Mouse (Mus musculus) CH12.LX (cell line): Measurements from ENCODE around the gene Myrf. TPM values are rescaled to one million over a fixed set of nuclear protein-coding genes. Genes with fewer than 3 reads are reported as not detected.

Experiments used
- DNase-seq: peaks from one replicate; pipeline ENCODE4 v3.0.0-alpha.2; 2013; ENCODE audit errors: extremely low read depth
- H3K27ac ChIP-seq: 2 replicates; pipeline ENCODE4 v1.5.1; 2012; ENCODE audit warnings: low read depth, mild to moderate bottlenecking, control low read depth, moderate library complexity; ENCODE audit not compliant: insufficient read depth
- H3K27me3 ChIP-seq: replicated peaks from 2 replicates; pipeline ENCODE3; 2012; ENCODE audit warnings: inconsistent platforms
- H3K36me3 ChIP-seq, 2 experiments: replicated peaks in 1 of 2; 2 replicates each; pipeline versions ENCODE3 to v1.6.1; 2012; ENCODE audit warnings: inconsistent platforms in 1 of 2, low read length in 1 of 2, mild to moderate bottlenecking in 1 of 2, mixed read lengths in 1 of 2, moderate library complexity in 1 of 2; ENCODE audit not compliant: control insufficient read depth in 1 of 2, insufficient read depth in 1 of 2
- H3K4me1 ChIP-seq, 2 experiments: 2 replicates each; pipeline ENCODE4 v1.6.1; 2012; ENCODE audit warnings: inconsistent platforms in 1 of 2, moderate library complexity in 1 of 2; ENCODE audit not compliant: insufficient read depth in 2 of 2, control insufficient read depth in 1 of 2
- H3K4me2 ChIP-seq: 2 replicates; pipeline ENCODE4 v1.6.1; 2012; ENCODE audit warnings: low read depth, mild to moderate bottlenecking, control low read depth; ENCODE audit not compliant: poor library complexity, insufficient read depth, severe bottlenecking
- H3K4me3 ChIP-seq, 3 experiments: fragments of 150-350 bp in 1 of 3; sonication (generic) in 1 of 3; replicated peaks in 1 of 3; 2 replicates each; pipeline versions ENCODE3 to v1.5.1; 2011 to 2012; ENCODE audit warnings: low read depth in 2 of 3, low read length in 2 of 3, mild to moderate bottlenecking in 2 of 3, moderate library complexity in 2 of 3, control low read depth in 1 of 3, improper control_type of control experiment in 1 of 3, inconsistent platforms in 1 of 3, mixed read lengths in 1 of 3; ENCODE audit not compliant: poor library complexity in 1 of 3
- H3K79me2 ChIP-seq: replicated peaks from 2 replicates; pipeline ENCODE4 v1.6.1; 2012; ENCODE audit warnings: mild to moderate bottlenecking, moderate library complexity; ENCODE audit not compliant: control insufficient read depth, poor library complexity, insufficient read depth, severe bottlenecking; ENCODE audit errors: extremely low read depth
- H3K9ac ChIP-seq: 2 replicates; pipeline ENCODE4 v1.6.1; 2012; ENCODE audit warnings: low read depth, mild to moderate bottlenecking, control low read depth, moderate library complexity; ENCODE audit not compliant: insufficient read depth
- H3K9me3 ChIP-seq: replicated peaks from 2 replicates; pipeline ENCODE3; 2012; ENCODE audit warnings: low read length, inconsistent platforms, mixed read lengths
- BHLHE40 ChIP-seq: IDR thresholded peaks from 2 replicates; pipeline ENCODE4 v1.6.1; 2011; ENCODE audit warnings: mild to moderate bottlenecking, low read depth, low read length, improper control_type of control experiment
- E2F4 ChIP-seq: IDR thresholded peaks from 2 replicates; pipeline ENCODE4 v1.6.1; 2011; ENCODE audit warnings: low read depth, low read length, improper control_type of control experiment; ENCODE audit not compliant: insufficient replicate concordance
- IRF4 ChIP-seq: IDR thresholded peaks from 2 replicates; pipeline ENCODE4 v1.6.1; 2014; ENCODE audit warnings: low read depth, mild to moderate bottlenecking, inconsistent platforms, low read length, improper control_type of control experiment
- JUN ChIP-seq: IDR thresholded peaks from 2 replicates; pipeline ENCODE4 v1.6.1; 2011; ENCODE audit warnings: low read depth, mild to moderate bottlenecking, low read length, improper control_type of control experiment, moderate library complexity; ENCODE audit not compliant: insufficient read depth
- JUND ChIP-seq: conservative IDR thresholded peaks from 2 replicates; pipeline ENCODE4 v1.6.1; 2011; ENCODE audit warnings: low read depth, low read length, improper control_type of control experiment
- KAT2A ChIP-seq: IDR thresholded peaks from 2 replicates; pipeline ENCODE4 v1.6.1; 2012; ENCODE audit warnings: low read length, improper control_type of control experiment, inconsistent platforms; ENCODE audit not compliant: insufficient replicate concordance
- MAFK ChIP-seq: IDR thresholded peaks from 2 replicates; pipeline ENCODE4 v1.6.1; 2011; ENCODE audit warnings: low read length, improper control_type of control experiment; ENCODE audit not compliant: insufficient replicate concordance
- MAX ChIP-seq: IDR thresholded peaks from 2 replicates; pipeline ENCODE4 v1.6.1; 2011; ENCODE audit warnings: low read length, improper control_type of control experiment
- MEF2A ChIP-seq: IDR thresholded peaks from 2 replicates; pipeline ENCODE4 v1.6.1; 2014; ENCODE audit warnings: low read depth, mild to moderate bottlenecking, inconsistent platforms, low read length, improper control_type of control experiment, borderline replicate concordance
- MXI1 ChIP-seq: IDR thresholded peaks from 2 replicates; pipeline ENCODE4 v1.6.1; 2011; ENCODE audit warnings: mild to moderate bottlenecking, low read depth, low read length, improper control_type of control experiment
- MYC ChIP-seq: IDR thresholded peaks from 2 replicates; pipeline ENCODE4 v1.6.1; 2011; ENCODE audit warnings: low read depth, mild to moderate bottlenecking, improper control_type of control experiment, low read length
- NELFE ChIP-seq: IDR thresholded peaks from 2 replicates; pipeline ENCODE4 v1.6.1; 2011; ENCODE audit warnings: low read depth, low read length, improper control_type of control experiment
- NRF1 ChIP-seq: IDR thresholded peaks from 2 replicates; pipeline ENCODE4 v1.6.1; 2014; ENCODE audit warnings: low read depth, mild to moderate bottlenecking, inconsistent platforms, low read length, improper control_type of control experiment, moderate library complexity
- PAX5 ChIP-seq: IDR thresholded peaks from 2 replicates; pipeline ENCODE4 v1.6.1; 2012; ENCODE audit warnings: low read length, inconsistent platforms, mixed read lengths
- POLR2AphosphoS2 ChIP-seq: IDR thresholded peaks from 2 replicates; pipeline ENCODE4 v1.6.1; 2011; ENCODE audit warnings: low read depth, low read length, improper control_type of control experiment
- SIN3A ChIP-seq: IDR thresholded peaks from 2 replicates; pipeline ENCODE4 v1.6.1; 2012; ENCODE audit warnings: low read length, improper control_type of control experiment, inconsistent platforms
- SMC3 ChIP-seq: IDR thresholded peaks from 2 replicates; pipeline ENCODE4 v1.6.1; 2011; ENCODE audit warnings: low read depth, low read length, improper control_type of control experiment
- TBP ChIP-seq: conservative IDR thresholded peaks from 2 replicates; pipeline ENCODE4 v1.6.1; 2011; ENCODE audit warnings: low read depth, low read length, improper control_type of control experiment
- TCF12 ChIP-seq: IDR thresholded peaks from 2 replicates; pipeline ENCODE4 v1.6.1; 2014; ENCODE audit warnings: low read depth, mild to moderate bottlenecking, inconsistent platforms, low read length, improper control_type of control experiment
- UBTF ChIP-seq: IDR thresholded peaks from 2 replicates; pipeline ENCODE4 v1.6.1; 2012; ENCODE audit warnings: low read depth, mild to moderate bottlenecking, inconsistent platforms, low read length, improper control_type of control experiment, moderate library complexity
- ZC3H11A ChIP-seq: IDR thresholded peaks from 2 replicates; pipeline ENCODE4 v1.6.1; 2012; ENCODE audit warnings: low read depth, mild to moderate bottlenecking, inconsistent platforms, low read length, improper control_type of control experiment
- ZKSCAN1 ChIP-seq: IDR thresholded peaks from 2 replicates; pipeline ENCODE4 v1.6.1; 2012; ENCODE audit warnings: low read depth, inconsistent platforms, low read length, improper control_type of control experiment, borderline replicate concordance
- ZNF384 ChIP-seq: IDR thresholded peaks from 2 replicates; pipeline ENCODE4 v1.6.1; 2012; ENCODE audit warnings: low read depth, low read length, improper control_type of control experiment, inconsistent platforms
- dilution Hi-C: fragments of 300-500 bp; cut with MboI; formaldehyde crosslinking; loops from 2 replicates; pipeline ENCODE4 v1.14.3; 2020; ENCODE audit warnings: low sequenced_read_pairs; ENCODE audit not compliant: extremely low pct_unique_long_range_greater_than_20kb, extremely low pct_ligation_motif_present
- in situ Hi-C: fragments of 300-500 bp; cut with MboI; formaldehyde crosslinking; loops from 3 replicates; pipeline ENCODE4 v1.14.3; 2019; ENCODE audit warnings: low sequenced_read_pairs, low pct_ligation_motif_present, low pct_unique_long_range_greater_than_20kb, mixed read lengths
- polyA plus RNA-seq: library from polyadenylated mRNA; unstranded; fragments of >175 nt; gene quantifications from 2 replicates; pipeline ENCODE4 v1.2.1, GENCODE M21; 2012; ENCODE audit warnings: low read depth; ENCODE audit not compliant: insufficient read length
- total RNA-seq, 2 experiments: library from RNA; depleted of rRNA; stranded (reverse); fragments of 300-350 nt in 1 of 2; fragments of >200 nt in 1 of 2; gene quantifications; 2 replicates each; pipeline ENCODE4 v1.2.3; 2012 to 2014

Myrf gene
- total and polyA plus RNA-seq, 3 experiments, result 0.10 to 0.13 TPM; not detected in 1

DNA sequence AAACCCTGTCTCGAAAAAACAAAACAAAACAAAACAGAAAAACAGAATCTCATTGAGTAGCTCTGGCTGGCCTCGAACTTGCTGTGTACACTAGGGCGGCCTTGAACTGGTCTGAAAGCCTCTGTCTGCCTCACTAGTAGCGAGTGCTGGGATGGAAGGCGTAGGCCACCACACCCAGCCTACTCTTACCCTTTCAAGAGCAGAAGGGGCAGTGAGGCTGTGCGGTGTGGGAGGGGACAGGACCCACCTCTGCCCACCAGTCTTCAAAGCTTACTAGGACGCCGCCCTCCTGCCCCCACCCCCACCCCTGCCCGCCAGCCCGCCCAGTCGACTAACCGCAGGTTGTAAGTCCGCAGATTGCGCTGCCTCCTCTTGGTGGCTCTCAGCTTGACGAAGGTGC lies 28.3 kb upstream of the Myrf start:
- H3K4me1 ChIP-seq, result peaks cover 19 to 33% of the 10 kb centered on the region in 2 experiments
- H3K36me3 ChIP-seq, result no peaks in the 10 kb centered on the region
- DNase-seq, result no peak
- no peak overlapping the region for H3K4me2 ChIP-seq
- peaks cover 40% of the 10 kb centered on the region for H3K27me3 ChIP-seq
- H3K9me3 ChIP-seq, result no peaks in the 10 kb centered on the region
- in situ Hi-C loops, result loop anchor here (5.0 kb wide), 1 partner anchor 38 kb away; no protein-coding TSS in a partner anchor
- no peak overlapping the region for H3K27ac ChIP-seq
- no peaks in the 10 kb centered on the region for H3K79me2 ChIP-seq
- no peak overlapping the region for H3K9ac ChIP-seq
- dilution Hi-C loops, result no loop called here
- no peak overlapping the region for H3K4me3 ChIP-seq
- no peak for TF ChIP-seq UBTF
- no peak for TF ChIP-seq MEF2A
- TF ChIP-seq ZKSCAN1, result no peak
- TF ChIP-seq JUND, result no peak
- no peak for TF ChIP-seq TCF12

GRCm38 (mm10) chr19:10267953-10268352 lies 27.4 kb upstream of the Myrf start:
- dilution Hi-C loops, result no loop called here
- no peak overlapping the region for H3K27ac ChIP-seq
- H3K9me3 ChIP-seq, result no peaks in the 10 kb centered on the region
- H3K4me1 ChIP-seq, result peaks cover 17 to 33% of the 10 kb centered on the region in 2 experiments
- H3K4me3 ChIP-seq, result no peak overlapping the region
- no peaks in the 10 kb centered on the region for H3K79me2 ChIP-seq
- TF ChIP-seq MAFK (no peak), UBTF (no peak), MAX (no peak), POLR2AphosphoS2 (no peak), SIN3A (no peak), MEF2A (no peak), MYC (no peak), NRF1 (no peak), TBP (no peak), E2F4 (no peak), KAT2A (no peak), ZC3H11A (no peak), IRF4 (no peak), ZNF384 (no peak), MXI1 (no peak), BHLHE40 (no peak), JUN (no peak), SMC3 (no peak), PAX5 (no peak), NELFE (no peak)
- H3K36me3 ChIP-seq, result no peaks in the 10 kb centered on the region
- H3K4me2 ChIP-seq, result no peak overlapping the region
- in situ Hi-C loops, result loop anchor here (5.0 kb wide), 1 partner anchor 39 kb away; no protein-coding TSS in a partner anchor
- peaks cover 49% of the 10 kb centered on the region for H3K27me3 ChIP-seq
- no peak for DNase-seq
- no peak overlapping the region for H3K9ac ChIP-seq
